Mouse (Mus musculus) G1E (cell line): ENCODE measurements around the gene Ak5.

Experiments
- CTCF ChIP-seq: IDR thresholded peaks from 2 replicates; pipeline ENCODE4 v1.5.1; 2012; ENCODE audit warnings: low read depth, low read length, inconsistent platforms, mixed read lengths
- GATA1 ChIP-seq: IDR thresholded peaks from 2 replicates; pipeline ENCODE4 v1.6.1; 2012; ENCODE audit warnings: borderline replicate concordance, low read length, inconsistent platforms, mixed read lengths
- GATA2 ChIP-seq: IDR thresholded peaks from 2 replicates; pipeline ENCODE4 v1.6.1; 2012; ENCODE audit warnings: low read depth, low read length, inconsistent platforms, borderline replicate concordance
- POLR2AphosphoS5 ChIP-seq: IDR thresholded peaks from 2 replicates; pipeline ENCODE4 v1.6.1; 2012; ENCODE audit warnings: low read depth, low read length, inconsistent platforms; ENCODE audit not compliant: insufficient replicate concordance
- TAL1 ChIP-seq: conservative IDR thresholded peaks from 2 replicates; pipeline ENCODE4 v1.6.1; 2012; ENCODE audit warnings: low read depth, low read length, inconsistent platforms, mixed read lengths

DNA sequence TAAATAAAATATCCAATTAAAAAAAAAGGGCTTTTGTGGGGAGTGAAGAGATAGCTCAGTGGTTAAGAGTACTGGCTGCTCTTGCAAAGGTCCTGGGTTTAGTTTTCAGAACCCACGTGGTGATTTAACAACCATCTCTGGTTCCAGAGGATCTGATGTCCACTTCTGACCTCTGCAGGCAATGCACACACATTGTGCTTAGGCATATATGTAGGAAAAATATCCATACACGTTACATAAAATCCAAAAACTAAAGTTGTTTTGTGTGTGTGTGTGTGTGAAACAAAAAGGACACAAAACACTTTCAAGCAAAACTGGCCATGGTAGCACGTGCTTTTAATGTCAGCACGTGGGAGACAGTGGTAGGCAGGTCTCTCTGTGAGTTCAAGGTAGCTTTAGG is 44.8 kb upstream of the Ak5 start:
- no peak for TF ChIP-seq CTCF
- TF ChIP-seq GATA1, result no peak
- no peak for TF ChIP-seq TAL1
- TF ChIP-seq POLR2AphosphoS5, result no peak
- TF ChIP-seq GATA2, result no peak
